Mouse (Mus musculus): ENCODE measurements around the gene Smug1. TPM values are rescaled to one million over a fixed set of nuclear protein-coding genes. Genes with fewer than 3 reads are reported as not detected.

Gene Smug1
- total and polyA plus RNA-seq, 2 experiments from 2014 or later = 11.9 to 40.1 TPM

DNA sequence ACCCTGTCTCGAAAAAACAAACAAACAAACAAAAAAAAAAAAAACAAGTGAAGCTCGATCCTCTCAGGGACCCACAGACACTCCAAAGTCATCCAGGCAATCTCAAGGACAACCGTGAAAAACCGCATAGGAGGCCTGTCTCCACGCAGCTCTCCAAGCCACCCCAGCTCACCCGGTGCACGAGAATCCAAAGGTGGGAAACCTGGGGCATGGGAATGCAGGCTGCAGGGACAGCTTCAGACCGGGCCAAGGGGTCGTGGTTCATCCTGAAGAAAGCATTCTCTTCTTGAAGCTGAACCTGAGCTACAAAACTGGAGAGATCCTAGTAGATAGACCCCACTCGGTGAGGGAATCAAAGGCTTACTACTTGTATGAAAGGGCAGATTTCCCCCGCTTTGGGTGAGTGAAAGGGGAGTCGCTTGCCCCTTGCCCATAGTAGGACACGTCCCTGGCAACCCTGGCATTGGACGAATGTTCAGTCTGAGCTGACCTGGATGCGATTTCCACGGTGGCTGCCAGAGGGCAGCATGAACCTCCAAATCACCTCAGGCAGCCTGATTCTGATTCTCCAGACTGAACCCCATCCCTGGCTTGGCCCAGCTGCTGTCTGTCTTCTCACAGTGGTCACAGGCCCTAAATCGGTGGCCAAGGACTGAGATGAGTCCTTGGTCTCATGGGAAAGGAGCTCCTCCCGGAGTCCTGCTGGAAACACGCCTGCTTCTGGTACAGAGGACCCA, 18.7 kb upstream of the Smug1 start:
- Histone ChIP-seq H3K36me3 (ENCODE audit: insufficient read depth, low read length) (no peaks in the 10 kb centered on the region), H3K4me2 (ENCODE audit: low read depth, low read length) (no peak overlapping the region), H3K27ac (no peak overlapping the region), H3K27me3 (ENCODE audit: insufficient read depth, low read length) (no peaks in the 10 kb centered on the region), H3K4me1 (ENCODE audit: insufficient read depth, low read length) (peaks cover 5% of the 10 kb centered on the region), H3K9ac (replicated peaks; ENCODE audit: low read length) (no peak overlapping the region), H3K4me3 (ENCODE audit: low read length) (no peak overlapping the region), H3K9me3 (ENCODE audit: low read length) (no peaks in the 10 kb centered on the region)
- whole genome bisulfite sequencing = 47% methylated on average over 19 of the region's 19 CpGs
- TF ChIP-seq CTCF (IDR thresholded peaks at IDR 0.05; ENCODE audit: low read depth) = peak; percentile 82
- peak; percentile 85 for DNase-seq (ENCODE audit: low spot score)
- ATAC-seq = peak; percentile 38; the same call in 1 of the 2 replicates

DNA sequence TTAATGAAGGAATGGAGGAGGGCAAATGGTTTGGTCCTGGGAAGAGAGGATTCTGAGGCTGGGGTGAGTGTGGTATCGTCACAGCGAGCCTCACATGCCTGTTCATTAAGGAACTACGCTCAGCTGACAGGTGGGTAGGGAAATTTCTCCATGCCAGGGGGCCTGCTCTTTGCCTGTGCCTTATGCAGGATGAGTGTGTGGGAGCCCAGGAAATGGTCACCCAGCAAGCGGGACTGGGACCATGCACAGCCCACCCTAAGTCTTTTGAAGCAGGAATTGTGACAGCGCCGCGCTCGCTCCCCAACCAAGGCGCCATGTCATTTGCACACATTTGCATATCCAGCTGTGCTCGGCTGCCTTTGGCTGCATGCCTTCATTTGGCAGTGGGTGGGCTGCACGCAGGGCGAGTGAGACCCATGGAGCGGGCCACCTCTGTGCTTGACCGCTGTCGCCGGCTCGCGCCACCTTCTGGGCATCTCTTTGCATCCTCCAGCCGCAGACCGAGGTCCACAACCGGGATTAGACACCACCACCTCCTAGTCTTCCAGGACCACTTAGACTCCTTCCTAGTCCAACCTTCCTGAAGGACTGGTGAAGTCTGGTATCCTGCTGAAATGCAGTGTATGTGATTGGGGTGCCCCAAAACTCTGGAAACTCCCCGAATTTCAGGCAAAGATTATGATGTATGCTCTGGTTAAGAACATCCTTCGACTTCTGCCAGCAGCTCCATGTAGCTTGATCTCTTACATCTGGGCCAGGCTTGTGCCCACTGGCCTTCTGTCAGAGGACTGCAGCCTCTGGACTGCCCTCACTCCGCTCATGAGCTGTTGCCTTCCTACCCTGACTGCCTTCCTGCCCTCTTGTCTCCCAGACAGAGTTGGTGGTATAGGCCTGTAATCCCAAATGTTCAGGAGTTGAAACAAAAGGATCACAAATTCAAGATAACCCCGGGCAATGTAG, 17.0 kb upstream of the Smug1 start:
- no peaks in the 10 kb centered on the region for H3K9me3 ChIP-seq (ENCODE audit: low read length)
- peak overlapping the region; percentile 21 for H3K4me3 ChIP-seq (ENCODE audit: low read length)
- H3K36me3 ChIP-seq (ENCODE audit: insufficient read depth, low read length) = no peaks in the 10 kb centered on the region
- ATAC-seq (0 out of 2 replicates have a peak, but pooled peaks have one; percentile 18), DNase-seq (ENCODE audit: low spot score) (peak; percentile 61)
- H3K27ac ChIP-seq = no peak overlapping the region
- peak overlapping the region; percentile 51 for H3K4me2 ChIP-seq (ENCODE audit: low read depth, low read length)
- peak; percentile 44 for TF ChIP-seq CTCF (IDR thresholded peaks at IDR 0.05; ENCODE audit: low read depth)
- peaks cover 12% of the 10 kb centered on the region for H3K27me3 ChIP-seq (ENCODE audit: insufficient read depth, low read length)
- peaks cover 5% of the 10 kb centered on the region for H3K4me1 ChIP-seq (ENCODE audit: insufficient read depth, low read length)
- H3K9ac ChIP-seq (replicated peaks; ENCODE audit: low read length) = peak overlapping the region; percentile 25; the same call in 1 of the 2 replicates
- 11% methylated on average over 25 of the region's 25 CpGs for WGBS

DNA sequence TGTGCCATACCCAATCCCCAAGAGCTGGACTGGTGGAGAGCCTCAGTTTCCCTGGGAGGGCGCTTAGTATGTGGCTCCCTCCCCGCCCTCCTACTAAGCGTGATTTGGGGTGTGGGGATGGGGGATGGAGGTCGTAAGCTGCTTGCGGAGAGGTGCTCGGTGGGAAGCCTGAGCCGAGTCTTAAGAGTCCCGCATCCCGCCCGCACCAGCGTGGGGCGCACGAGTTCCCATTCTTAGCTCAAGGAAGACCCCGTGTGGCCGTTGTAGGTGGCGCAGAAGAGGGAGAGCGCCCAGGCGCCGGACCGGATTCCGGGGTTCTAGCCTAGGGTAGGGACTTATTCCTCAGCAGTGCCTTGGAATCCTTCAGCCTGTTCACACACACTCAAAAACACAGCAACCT, 16.2 kb upstream of the Smug1 start:
- no peak overlapping the region for H3K27ac ChIP-seq
- H3K9ac ChIP-seq (replicated peaks; ENCODE audit: low read length) = no peak overlapping the region; the same call in 1 of the 2 replicates
- ATAC-seq (peak; percentile 36), DNase-seq (ENCODE audit: low spot score) (peak; percentile 84)
- H3K4me3 ChIP-seq (ENCODE audit: low read length) = peak overlapping the region; percentile 21
- H3K4me1 ChIP-seq (ENCODE audit: insufficient read depth, low read length) = peaks cover 5% of the 10 kb centered on the region
- no peaks in the 10 kb centered on the region for H3K36me3 ChIP-seq (ENCODE audit: insufficient read depth, low read length)
- no peaks in the 10 kb centered on the region for H3K9me3 ChIP-seq (ENCODE audit: low read length)
- TF ChIP-seq CTCF (IDR thresholded peaks at IDR 0.05; ENCODE audit: low read depth) = peak; percentile 74
- WGBS = 2% methylated on average over 21 of the region's 21 CpGs
- peaks cover 18% of the 10 kb centered on the region for H3K27me3 ChIP-seq (ENCODE audit: insufficient read depth, low read length)
- H3K4me2 ChIP-seq (ENCODE audit: low read depth, low read length) = peak overlapping the region; percentile 51

DNA sequence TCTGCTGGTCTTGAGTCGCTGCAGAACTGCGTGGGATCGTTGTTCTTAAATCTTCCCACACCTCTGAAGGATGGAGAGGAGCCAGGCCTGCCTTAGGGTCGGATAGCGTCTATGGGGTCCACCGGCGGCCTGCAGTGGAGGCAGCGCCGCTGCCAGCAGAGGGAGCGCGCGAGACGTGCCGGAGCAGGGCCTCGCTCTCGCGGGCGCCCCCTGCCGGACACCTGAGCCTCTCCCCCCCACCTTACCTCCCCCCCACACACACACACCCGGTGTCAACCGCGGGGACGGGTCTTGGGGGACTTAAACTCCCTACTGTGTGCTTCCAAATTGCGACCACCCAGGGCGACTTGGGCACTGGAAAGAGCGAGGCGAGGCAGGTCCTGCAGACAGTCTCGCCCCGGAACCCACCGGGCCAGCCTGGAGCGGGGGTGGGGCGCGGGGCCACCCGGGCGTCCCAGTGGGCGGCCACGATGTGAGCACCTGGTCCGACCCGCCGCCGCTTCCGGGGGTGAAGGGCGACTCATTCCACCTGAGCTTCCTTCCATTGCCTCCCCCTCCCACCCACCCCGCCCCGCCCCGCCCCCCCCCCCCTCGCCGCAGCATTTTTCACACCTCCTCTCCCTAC, 15.4 kb upstream of the Smug1 start:
- Histone ChIP-seq H3K27me3 (ENCODE audit: insufficient read depth, low read length) (peaks cover 18% of the 10 kb centered on the region), H3K9ac (replicated peaks; ENCODE audit: low read length) (no peak overlapping the region), H3K4me2 (ENCODE audit: low read depth, low read length) (peak overlapping the region; percentile 51), H3K4me3 (ENCODE audit: low read length) (no peak overlapping the region), H3K36me3 (ENCODE audit: insufficient read depth, low read length) (no peaks in the 10 kb centered on the region), H3K4me1 (ENCODE audit: insufficient read depth, low read length) (peaks cover 5% of the 10 kb centered on the region), H3K9me3 (ENCODE audit: low read length) (no peaks in the 10 kb centered on the region), H3K27ac (no peak overlapping the region)
- WGBS = 1% methylated on average over 31 of the region's 48 CpGs
- ATAC-seq (peak; percentile 60), DNase-seq (ENCODE audit: low spot score) (peak; percentile 83)
- TF ChIP-seq CTCF (IDR thresholded peaks at IDR 0.05; ENCODE audit: low read depth) = peak; percentile 89

DNA sequence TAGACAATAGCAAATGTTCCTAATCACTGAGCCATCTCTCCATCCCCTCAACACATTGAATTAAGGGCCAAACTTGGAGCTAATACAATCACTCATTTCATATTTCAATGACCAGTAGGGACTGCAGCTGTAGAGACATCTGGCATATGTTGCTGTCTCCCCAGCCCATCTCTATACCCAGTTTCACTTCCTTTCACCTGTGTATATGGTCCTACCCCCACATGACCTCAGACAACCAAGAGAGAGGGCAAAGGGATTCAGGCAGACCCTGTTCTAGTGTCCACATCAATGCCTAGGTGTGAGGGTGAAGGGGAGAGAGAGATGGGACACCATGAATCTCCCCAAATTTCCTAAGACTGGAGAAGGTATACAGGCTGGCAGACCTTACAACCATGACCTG, 13.5 kb upstream of the Smug1 start:
- no peak for ATAC-seq
- Histone ChIP-seq H3K9ac (replicated peaks; ENCODE audit: low read length) (no peak overlapping the region), H3K36me3 (ENCODE audit: insufficient read depth, low read length) (no peaks in the 10 kb centered on the region), H3K27ac (no peak overlapping the region), H3K4me1 (ENCODE audit: insufficient read depth, low read length) (peaks cover 8% of the 10 kb centered on the region), H3K9me3 (ENCODE audit: low read length) (no peaks in the 10 kb centered on the region), H3K4me3 (ENCODE audit: low read length) (no peak overlapping the region), H3K4me2 (ENCODE audit: low read depth, low read length) (no peak overlapping the region), H3K27me3 (ENCODE audit: insufficient read depth, low read length) (peaks cover 33% of the 10 kb centered on the region)
- no peak for DNase-seq (ENCODE audit: low spot score)
- no peak for TF ChIP-seq CTCF (IDR thresholded peaks at IDR 0.05; ENCODE audit: low read depth)

DNA sequence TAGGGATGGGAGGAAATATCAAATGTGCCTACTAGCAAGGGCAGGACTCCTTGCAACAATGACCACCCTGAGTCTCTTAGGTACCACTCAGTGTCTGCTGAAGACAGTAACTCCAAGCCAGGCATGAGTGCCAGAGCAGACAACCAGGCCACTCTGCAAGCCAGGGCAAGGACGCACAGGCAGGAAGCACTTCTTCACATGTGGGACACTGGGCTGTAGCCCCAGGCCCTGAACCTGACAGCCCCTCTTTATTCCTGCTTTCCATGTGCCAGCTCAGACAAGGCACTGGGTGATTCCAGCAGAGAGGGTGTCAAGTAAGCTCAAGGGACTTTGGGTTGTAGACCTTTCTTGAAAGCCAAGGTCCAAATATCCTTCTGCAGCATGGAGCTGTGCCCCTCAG, 11.9 kb upstream of the Smug1 start:
- Histone ChIP-seq H3K9me3 (ENCODE audit: low read length) (no peaks in the 10 kb centered on the region), H3K27ac (no peak overlapping the region), H3K4me1 (ENCODE audit: insufficient read depth, low read length) (peaks cover 5% of the 10 kb centered on the region), H3K9ac (replicated peaks; ENCODE audit: low read length) (no peak overlapping the region), H3K27me3 (ENCODE audit: insufficient read depth, low read length) (peaks cover 44% of the 10 kb centered on the region), H3K36me3 (ENCODE audit: insufficient read depth, low read length) (no peaks in the 10 kb centered on the region), H3K4me2 (ENCODE audit: low read depth, low read length) (no peak overlapping the region), H3K4me3 (ENCODE audit: low read length) (no peak overlapping the region)
- 81% methylated on average over 1 of the region's 1 CpGs for WGBS
- DNase-seq (ENCODE audit: low spot score) (no peak), ATAC-seq (no peak)
- TF ChIP-seq CTCF (IDR thresholded peaks at IDR 0.05; ENCODE audit: low read depth) = no peak
